Mouse (Mus musculus) stomach, embryonic 14.5 days (tissue): ENCODE data around the gene Pnmal2. TPM values are rescaled to one million over a fixed set of nuclear protein-coding genes. Genes with fewer than 3 reads are reported as not detected.
"Not testable (repeated sequence)": the region's sequence is repeated elsewhere in the genome, so short reads cannot be mapped to it uniquely, and the experiment has no call there.

Experiments used
- ATAC-seq: fragments of 200-750 bp; cut with Nextera tagmentation; 2 replicates; pipeline ENCODE4 v1.8.0; 2017; ENCODE audit warnings: low read depth, moderate TSS enrichment; ENCODE audit not compliant: insufficient number of reproducible peaks, insufficient read depth, low FRiP score
- H3K27ac ChIP-seq: fragments of 300-500 bp; sonication (generic); 2 replicates; pipeline ENCODE4 v1.5.1; 2014; ENCODE audit warnings: mild to moderate bottlenecking, low read length, moderate library complexity, mixed read lengths
- H3K27me3 ChIP-seq: fragments of 300-500 bp; sonication (generic); 2 replicates; pipeline ENCODE4 v1.6.1; 2014; ENCODE audit warnings: low read length, control low read depth, mixed read lengths; ENCODE audit not compliant: control insufficient read depth, insufficient read depth
- H3K36me3 ChIP-seq: fragments of 300-500 bp; sonication (generic); 2 replicates; pipeline ENCODE4 v1.6.1; 2014; ENCODE audit warnings: mild to moderate bottlenecking, control low read depth, low read length, moderate library complexity, mixed read lengths; ENCODE audit not compliant: control insufficient read depth, insufficient read depth
- H3K4me1 ChIP-seq: fragments of 300-500 bp; sonication (generic); 2 replicates; pipeline ENCODE4 v1.6.1; 2014; ENCODE audit warnings: low read length, control low read depth, mixed read lengths; ENCODE audit not compliant: control insufficient read depth, insufficient read depth
- H3K4me2 ChIP-seq: fragments of 300-500 bp; sonication (generic); replicated peaks from 2 replicates; pipeline ENCODE4 v1.6.1; 2014; ENCODE audit warnings: low read depth, low read length, control low read depth
- H3K4me3 ChIP-seq: fragments of 300-500 bp; sonication (generic); 2 replicates; pipeline ENCODE4 v1.5.1; 2014; ENCODE audit warnings: low read depth, low read length, control low read depth
- H3K9ac ChIP-seq: fragments of 300-500 bp; sonication (generic); replicated peaks from 2 replicates; pipeline ENCODE4 v1.6.1; 2014; ENCODE audit warnings: low read depth, mild to moderate bottlenecking, control low read depth, low read length, moderate library complexity, mixed read lengths
- H3K9me3 ChIP-seq: fragments of 300-500 bp; sonication (generic); 2 replicates; pipeline ENCODE4 v1.6.1; 2016; ENCODE audit warnings: low read depth, low read length, control low read depth; ENCODE audit not compliant: control insufficient read depth
- WGBS: fragments of 180-500 bp; shearing (Covaris S2); extraction: QIAGEN DNeasy Blood & Tissue Kit; methylation state at CpG from one replicate; pipeline ENCODE4 v1.1.7; 2014; 5-methylcytosine and 5-hydroxymethylcytosine counted together
- polyA plus RNA-seq: library from polyadenylated mRNA; unstranded; fragments of >200 nt; fragmentation: Nextera tagmentation; extraction: Ambion mirVana; gene quantifications from 2 replicates; pipeline ENCODE4 v1.2.1, GENCODE M21; 2014

The Pnmal2 gene
- polyA plus RNA-seq, 1 experiment from 2014 or later = 8.8 TPM

DNA sequence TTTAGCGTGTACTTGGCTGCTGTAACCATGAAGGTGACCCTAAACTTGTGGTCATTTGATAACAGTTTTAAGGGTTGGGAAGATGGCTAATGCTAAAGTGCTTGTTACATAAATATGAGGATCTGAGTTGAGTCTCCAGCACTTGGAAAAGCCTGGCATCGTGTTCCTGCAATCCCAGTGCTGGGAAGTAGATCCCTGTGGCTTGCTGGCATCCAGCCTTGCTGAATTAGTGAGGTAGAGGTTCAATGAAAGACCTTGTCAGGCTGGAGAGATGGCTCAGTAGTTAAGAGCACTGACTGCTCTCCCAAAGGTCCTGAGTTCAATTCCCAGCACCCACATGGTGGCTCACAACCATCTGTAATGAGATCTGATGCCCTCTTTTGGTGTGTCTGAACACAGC, 9.3 kb downstream of the Pnmal2 start:
- not testable (repeated sequence) for H3K4me1 ChIP-seq, H3K4me2 ChIP-seq, H3K9me3 ChIP-seq, H3K27me3 ChIP-seq, H3K4me3 ChIP-seq, H3K36me3 ChIP-seq, H3K9ac ChIP-seq, H3K27ac ChIP-seq, ATAC-seq
- WGBS = 70% methylated on average over 2 of the region's 2 CpGs

DNA sequence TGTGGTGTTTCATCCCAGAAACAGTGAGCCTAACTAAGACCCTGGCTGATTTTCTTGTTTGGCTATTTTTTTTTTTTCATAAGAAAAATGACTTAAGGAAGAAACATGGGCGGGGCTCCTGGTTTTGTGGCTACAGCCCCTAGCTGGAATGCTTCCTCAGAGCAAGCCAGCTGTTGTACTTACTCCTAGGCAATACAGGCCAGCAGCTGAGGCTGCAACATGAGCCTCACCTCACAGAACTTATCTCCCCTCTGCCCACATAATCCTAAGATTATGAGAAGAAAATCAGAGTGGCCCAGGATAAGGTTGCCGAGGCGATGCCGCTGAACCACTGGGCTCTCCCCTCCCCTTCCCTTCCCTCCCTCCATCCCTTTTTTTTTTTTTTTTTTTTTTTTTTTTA, 11.2 kb downstream of the Pnmal2 start:
- no peaks in the 10 kb centered on the region for H3K36me3 ChIP-seq
- no peaks in the 10 kb centered on the region for H3K4me1 ChIP-seq
- WGBS = 56% methylated on average over 4 of the region's 4 CpGs
- no peak overlapping the region for H3K9ac ChIP-seq
- no peak overlapping the region for H3K4me3 ChIP-seq
- no peak overlapping the region for H3K4me2 ChIP-seq
- no peak for ATAC-seq
- no peaks in the 10 kb centered on the region for H3K9me3 ChIP-seq
- no peak overlapping the region for H3K27ac ChIP-seq
- H3K27me3 ChIP-seq = no peaks in the 10 kb centered on the region

GRCm38 (mm10) chr7:16956410-16957265, 12.2 kb downstream of the Pnmal2 start:
- Histone ChIP-seq H3K36me3 (no peaks in the 10 kb centered on the region), H3K27ac (no peak overlapping the region), H3K9me3 (no peaks in the 10 kb centered on the region), H3K4me1 (no peaks in the 10 kb centered on the region), H3K4me2 (no peak overlapping the region), H3K9ac (no peak overlapping the region), H3K27me3 (no peaks in the 10 kb centered on the region), H3K4me3 (no peak overlapping the region)
- WGBS = 63% methylated on average over 15 of the region's 15 CpGs
- ATAC-seq = no peak

DNA sequence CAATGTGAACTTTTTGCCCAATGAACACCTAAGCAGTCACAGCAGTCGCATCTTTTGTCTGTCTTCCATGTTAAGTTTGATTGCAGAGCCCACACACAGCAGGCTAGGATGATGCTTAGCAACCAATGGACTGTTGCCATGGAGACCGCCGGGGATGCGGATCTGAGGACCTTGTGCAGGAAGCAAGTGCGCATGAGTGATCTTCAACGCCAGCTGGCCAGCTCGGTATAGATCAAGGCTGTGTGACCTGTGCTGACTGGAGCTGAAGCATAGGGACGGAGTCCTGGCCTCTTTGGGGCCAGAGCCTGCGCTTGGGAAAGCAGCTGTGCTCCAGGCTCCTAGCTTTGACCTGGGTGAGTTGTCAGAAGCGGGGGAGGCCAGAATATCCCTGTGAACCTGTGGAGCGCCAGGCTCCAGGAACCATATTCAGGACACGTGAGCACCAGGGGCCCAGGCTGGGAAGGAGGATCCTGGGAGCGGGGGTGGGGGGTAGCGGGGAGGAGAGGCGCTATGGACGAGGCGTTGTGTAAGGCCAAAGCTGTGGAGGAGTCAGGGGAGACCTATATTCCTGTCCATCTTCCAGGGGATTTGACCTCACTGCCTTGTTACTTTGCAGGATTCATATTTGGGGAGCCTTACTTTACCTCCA, 15.2 kb downstream of the Pnmal2 start, which contains the start of gene Pnmal1:
Pnmal1 (plus strand) TSS at position 141 of the 649 bp plus-strand sequence.
- Histone ChIP-seq H3K9ac (no peak within 1 kb of the TSS), H3K4me3 (no peak within 1 kb of the TSS), H3K4me1 (no peaks in the 10 kb centered on the region), H3K4me2 (0 out of 2 replicates have a peak within 1 kb of the TSS, but pooled peaks have one; percentile 16), H3K9me3 (no peaks in the 10 kb centered on the region), H3K27ac (0 out of 2 replicates have a peak within 1 kb of the TSS, but pooled peaks have one; percentile 15), H3K27me3 (no peaks in the 10 kb centered on the region), H3K36me3 (no peaks in the 10 kb centered on the region)
- peak; percentile 67; the same call in 1 of the 2 replicates for ATAC-seq
- WGBS = 22% methylated on average over 17 of the region's 17 CpGs

DNA sequence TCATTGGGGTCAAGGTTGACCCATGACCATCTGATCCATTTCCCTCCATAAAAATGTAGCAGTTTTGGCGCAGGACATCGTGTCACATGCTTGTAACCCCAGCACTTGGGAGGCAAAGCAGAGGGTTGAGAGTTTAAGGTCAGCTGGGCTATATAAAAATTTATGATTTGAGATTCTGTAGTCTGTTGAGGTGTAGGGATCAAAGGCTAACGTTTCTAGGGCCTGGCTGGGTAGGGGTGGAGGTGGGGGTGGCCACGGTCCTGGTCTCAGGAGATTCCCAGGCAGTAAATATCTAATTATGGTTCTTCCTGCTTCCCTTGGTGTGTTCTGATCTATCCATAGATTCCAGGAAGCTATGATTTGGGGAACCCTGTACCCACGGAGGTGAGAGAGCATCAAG, 17.2 kb downstream of the Pnmal2 start:
- no peaks in the 10 kb centered on the region for H3K27me3 ChIP-seq
- H3K36me3 ChIP-seq = no peaks in the 10 kb centered on the region
- no peak for ATAC-seq
- no peak overlapping the region for H3K4me2 ChIP-seq
- 75% methylated on average over 5 of the region's 5 CpGs for WGBS
- no peaks in the 10 kb centered on the region for H3K4me1 ChIP-seq
- no peak overlapping the region for H3K9ac ChIP-seq
- H3K4me3 ChIP-seq = no peak overlapping the region
- no peak overlapping the region for H3K27ac ChIP-seq
- H3K9me3 ChIP-seq = no peaks in the 10 kb centered on the region

DNA sequence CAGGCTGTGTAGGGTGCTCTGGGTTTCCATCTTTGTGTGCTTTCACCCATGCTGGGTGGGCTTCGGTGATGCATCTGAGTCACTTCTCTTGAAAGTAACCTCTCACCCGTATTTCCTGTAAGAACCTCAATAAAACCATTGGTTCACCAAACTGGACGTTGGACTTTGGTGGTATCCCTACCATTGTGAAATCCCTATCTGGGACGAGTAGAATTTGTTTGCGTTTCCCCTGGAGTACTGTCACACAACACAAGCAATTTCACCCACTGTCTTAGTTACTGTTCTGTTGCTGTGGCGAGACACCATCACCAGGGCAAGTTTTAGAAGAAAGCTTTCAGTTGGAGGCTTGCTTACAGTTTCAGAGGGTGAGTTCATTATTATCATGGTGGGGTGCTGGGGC, 23.9 kb downstream of the Pnmal2 start:
- ATAC-seq = no peak
- no peaks in the 10 kb centered on the region for H3K4me1 ChIP-seq
- no peak overlapping the region for H3K4me2 ChIP-seq
- no peak overlapping the region for H3K27ac ChIP-seq
- no peaks in the 10 kb centered on the region for H3K9me3 ChIP-seq
- no peak overlapping the region for H3K9ac ChIP-seq
- H3K36me3 ChIP-seq = no peaks in the 10 kb centered on the region
- WGBS = 85% methylated on average over 6 of the region's 6 CpGs
- no peaks in the 10 kb centered on the region for H3K27me3 ChIP-seq
- H3K4me3 ChIP-seq = no peak overlapping the region

DNA sequence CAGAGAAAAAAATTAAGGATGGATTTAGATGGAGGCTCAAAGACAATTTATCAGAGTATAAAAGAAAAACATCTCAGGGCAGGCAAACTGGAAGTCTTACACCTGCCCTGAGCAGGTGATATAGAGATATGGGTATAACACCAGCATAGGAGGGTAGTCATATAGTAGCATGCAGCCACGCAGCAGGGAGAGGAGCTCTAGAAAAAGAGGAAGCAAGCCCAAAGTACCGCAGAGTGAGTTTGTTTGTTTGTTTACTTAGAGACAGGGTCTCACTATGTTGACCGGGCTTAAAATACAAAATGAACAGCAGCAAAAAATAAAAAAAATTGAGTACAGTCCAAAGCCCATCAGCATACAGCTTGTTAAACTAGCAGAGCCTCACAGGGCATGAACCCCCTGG, 26.7 kb downstream of the Pnmal2 start:
- Histone ChIP-seq H3K36me3 (no peaks in the 10 kb centered on the region), H3K4me1 (no peaks in the 10 kb centered on the region), H3K4me3 (no peak overlapping the region), H3K27ac (no peak overlapping the region), H3K9ac (no peak overlapping the region), H3K4me2 (no peak overlapping the region), H3K27me3 (no peaks in the 10 kb centered on the region), H3K9me3 (no peaks in the 10 kb centered on the region)
- no peak for ATAC-seq
- WGBS = 88% methylated on average over 3 of the region's 3 CpGs

- Histone ChIP-seq H3K27ac (no peak overlapping the region), H3K4me2 (no peak overlapping the region), H3K27me3 (no peaks in the 10 kb centered on the region), H3K9ac (no peak overlapping the region), H3K9me3 (no peaks in the 10 kb centered on the region), H3K36me3 (no peaks in the 10 kb centered on the region), H3K4me1 (no peaks in the 10 kb centered on the region), H3K4me3 (no peak overlapping the region)
- 69% methylated on average over 6 of the region's 6 CpGs for WGBS
- ATAC-seq = no peak
Observed at GRCm38 (mm10) chr7:16974018-16974417, 29.5 kb downstream of the Pnmal2 start.
